Mouse (Mus musculus) erythroblast, adult 5-6 weeks (primary cell): ENCODE data around the gene Smarcc2. TPM values are rescaled to one million over a fixed set of nuclear protein-coding genes. Genes with fewer than 3 reads are reported as not detected.

ENCODE experiments used
- ATAC-seq: replicated peaks from 2 replicates; pipeline ENCODE4 v1.8.0; 2016; ENCODE audit warnings: moderate number of reproducible peaks, mild to moderate bottlenecking, moderate TSS enrichment, inconsistent platforms; ENCODE audit not compliant: poor library complexity, low FRiP score, severe bottlenecking
- total RNA-seq, 2 experiments: library from RNA; stranded (forward) in 1 of 2; stranded (reverse) in 1 of 2; fragments of 150-400 nt in 1 of 2; fragments of 200-764, 138-1000 nt in 1 of 2; gene quantifications; 2 replicates each; pipeline versions ENCODE4 v1.2.3 to v1.2.4; 2015 to 2017; ENCODE audit warnings: low replicate concordance in 2 of 2

The Smarcc2 gene
- total RNA-seq, 2 experiments from 2014 or later: 22.1 to 29.0 TPM

DNA sequence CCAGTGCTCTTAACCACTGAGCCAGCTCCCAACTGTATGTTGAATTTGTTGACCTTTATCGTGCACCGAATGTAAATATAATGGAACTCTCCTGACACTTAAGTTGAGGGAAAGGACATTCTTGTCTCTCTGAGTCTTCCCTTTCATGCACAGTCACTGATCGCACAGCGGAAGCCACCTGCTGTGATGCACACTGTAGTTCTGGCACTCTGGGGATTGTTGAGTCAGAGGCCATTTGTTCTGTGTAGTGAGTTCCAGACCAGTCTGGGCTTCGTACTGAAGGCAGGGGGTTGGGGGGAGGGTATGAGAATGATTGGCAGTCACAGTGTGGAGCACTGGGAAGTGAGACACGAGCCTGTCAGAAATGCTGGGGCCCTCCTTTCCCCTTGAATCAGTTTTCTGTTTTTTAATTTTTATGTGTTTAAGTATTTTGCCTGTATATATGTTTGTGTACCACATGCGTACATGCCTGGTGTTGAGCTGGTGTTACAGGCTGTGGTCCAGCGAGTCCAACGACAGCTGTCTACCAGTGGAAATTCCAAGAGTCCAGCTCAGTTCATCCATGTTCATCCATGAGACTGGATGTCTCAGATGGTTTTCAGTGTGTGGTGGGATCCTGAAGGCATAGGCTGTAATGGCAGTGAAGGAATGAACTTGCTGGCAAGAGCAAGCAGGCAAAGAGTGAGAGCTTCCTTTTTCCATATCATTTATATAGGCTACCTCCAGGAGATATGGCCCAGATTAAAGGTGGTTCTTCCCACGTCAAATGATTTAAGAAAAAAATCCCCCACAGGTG, 17.5 kb upstream of the Smarcc2 start:
- ATAC-seq: no peak

DNA sequence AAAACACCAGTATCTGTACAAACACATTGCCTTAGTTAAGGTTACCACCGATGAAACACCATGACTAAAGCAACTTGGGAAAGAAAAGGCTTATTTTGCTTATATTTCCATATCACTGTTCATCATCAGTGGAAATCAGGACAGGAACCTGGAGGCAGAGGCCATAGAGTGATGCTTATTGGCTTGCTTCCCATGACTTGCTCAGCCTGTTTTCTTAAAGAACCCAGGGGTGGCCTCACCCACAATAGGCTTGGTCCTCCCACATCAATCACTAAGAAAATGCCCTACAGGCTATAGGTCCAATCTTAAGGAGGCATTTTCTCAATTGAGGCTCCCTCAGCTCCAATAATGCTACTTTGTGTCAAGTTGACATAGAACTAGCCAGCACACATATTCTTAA, 16.3 kb upstream of the Smarcc2 start:
- ATAC-seq: no peak

DNA sequence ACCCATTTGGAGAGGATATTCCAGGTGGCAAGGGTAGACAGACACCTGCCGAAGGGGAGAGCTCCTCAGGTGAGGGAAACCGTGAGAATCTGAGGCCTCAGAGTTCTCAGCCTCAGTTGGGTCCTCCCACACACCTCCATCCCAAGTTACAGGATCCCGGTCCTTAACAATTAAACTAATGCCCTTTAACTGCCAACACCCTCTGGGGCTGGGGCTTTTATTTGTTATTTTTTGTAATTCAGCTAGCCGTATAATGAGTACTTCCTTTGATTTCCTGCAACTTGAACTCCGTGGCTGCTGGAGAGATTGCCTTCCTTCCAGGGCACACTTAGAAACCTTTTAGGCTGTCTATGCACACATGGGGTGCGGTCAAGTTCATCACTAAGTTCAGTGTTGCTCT, 14.7 kb upstream of the Smarcc2 start:
- ATAC-seq: no peak

DNA sequence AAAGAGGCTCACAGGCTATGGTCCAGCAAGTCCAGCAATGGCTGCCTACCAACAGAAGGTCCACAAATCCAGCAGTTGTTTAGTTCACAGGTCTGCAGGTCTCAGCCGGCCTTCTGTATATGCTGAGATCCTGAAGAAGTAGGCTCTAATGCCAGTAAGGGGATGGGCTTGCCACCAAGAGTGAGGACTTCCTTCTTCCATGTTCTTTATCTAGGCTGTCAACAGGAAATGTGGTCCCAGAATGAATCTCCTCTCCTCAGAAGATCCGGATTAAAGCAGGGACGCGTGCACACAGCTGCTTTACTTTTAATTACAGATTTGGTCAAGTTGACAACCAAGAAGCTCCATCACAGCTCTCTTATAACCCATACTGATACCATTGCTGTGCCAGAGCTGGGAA, 13.6 kb upstream of the Smarcc2 start:
- ATAC-seq: no peak

DNA sequence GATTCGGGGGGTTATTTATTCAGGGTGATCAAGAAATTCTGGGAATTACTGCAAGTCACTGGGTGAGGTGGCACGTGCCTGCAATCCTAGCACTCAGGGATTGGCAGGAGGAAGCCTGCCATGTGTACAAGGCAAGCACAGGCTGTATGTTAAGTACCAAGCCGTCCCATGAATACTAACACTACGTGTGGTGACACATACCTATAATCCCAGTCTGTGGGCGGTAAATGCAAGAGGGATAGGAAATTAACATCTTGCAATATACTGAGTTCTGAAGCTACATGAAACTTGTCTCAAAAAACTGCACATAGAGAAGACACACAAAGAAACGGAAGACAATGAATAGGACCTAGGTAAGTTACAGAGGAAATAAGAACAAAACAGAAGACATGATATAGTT, 8.0 kb upstream of the Smarcc2 start:
- ATAC-seq: no peak

DNA sequence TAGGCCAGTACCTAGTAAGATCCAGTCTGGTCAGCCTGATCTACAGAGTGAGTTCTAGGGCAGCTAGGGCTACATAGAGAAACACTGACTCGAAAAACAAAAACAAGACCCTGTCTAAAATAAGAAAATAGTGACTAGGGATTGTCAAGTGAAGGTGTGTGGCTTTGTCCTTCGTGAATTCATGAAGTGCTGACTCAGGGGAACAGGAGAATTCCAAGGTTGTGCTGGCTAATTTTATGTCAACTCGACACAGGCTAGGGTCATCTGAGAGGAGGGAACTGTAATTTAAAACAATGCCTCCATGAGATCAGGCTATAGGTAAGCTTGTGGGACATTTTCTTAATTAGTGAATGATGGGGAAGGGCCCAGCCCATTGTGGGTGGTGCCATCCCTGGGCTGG, 4.6 kb upstream of the Smarcc2 start:
- no peak for ATAC-seq

DNA sequence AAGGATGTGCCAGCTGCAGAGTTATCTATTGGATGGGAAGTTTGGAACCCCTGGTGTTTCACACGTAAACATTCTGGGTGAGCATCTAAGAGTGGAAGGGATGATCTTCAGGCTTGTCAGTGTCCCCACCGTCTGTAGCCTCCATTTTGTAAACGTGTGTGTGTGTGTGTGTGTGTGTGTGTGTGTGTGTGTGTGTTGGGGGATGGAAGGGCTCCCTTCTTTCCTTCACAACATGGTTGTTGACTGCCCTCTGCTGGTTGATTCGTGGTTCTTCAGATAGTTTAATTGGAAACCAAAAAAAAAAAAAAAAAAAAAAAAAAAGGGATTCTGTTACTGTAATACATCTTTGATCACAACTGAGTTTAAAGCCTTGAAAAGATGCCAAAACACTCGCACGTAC, 3.8 kb upstream of the Smarcc2 start:
- ATAC-seq: peak; percentile 37; the same call in 1 of the 2 replicates

DNA sequence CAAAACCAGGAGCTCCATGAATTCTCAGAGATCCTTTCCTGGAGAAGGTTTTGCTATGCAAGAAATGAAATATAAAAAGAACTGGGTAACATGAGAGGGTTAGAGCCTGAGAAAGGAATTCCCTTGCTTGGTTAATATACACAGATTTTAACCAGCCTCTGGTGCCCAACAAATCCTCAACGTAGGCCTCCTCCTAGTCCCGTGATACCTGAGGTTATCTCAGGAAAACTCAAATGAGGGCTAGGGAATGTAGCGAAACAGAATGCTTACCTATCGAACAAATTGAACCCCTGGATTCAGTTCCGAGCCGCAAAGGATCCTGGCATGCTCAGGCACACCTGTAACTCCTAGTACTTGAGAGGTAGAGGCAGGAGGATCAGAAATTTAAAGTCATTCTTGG, 1.4 kb upstream of the Smarcc2 start:
- no peak for ATAC-seq

DNA sequence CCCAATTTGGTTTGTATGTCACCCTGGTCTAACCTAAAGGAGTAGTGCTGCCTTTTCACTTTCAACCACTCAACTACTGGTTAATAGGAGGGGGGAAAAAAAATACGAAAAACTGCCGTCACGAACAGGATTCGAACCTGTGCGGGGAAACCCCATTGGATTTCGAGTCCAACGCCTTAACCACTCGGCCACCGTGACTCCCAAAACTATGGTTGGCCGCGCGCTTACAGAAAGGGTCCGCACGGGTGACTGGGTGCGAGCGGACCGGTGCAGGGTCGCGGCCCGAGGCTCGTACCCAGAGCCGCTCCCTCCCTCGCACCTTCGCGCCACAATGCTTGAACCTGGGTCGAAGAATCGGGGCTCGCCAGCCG, 715 bp upstream of the Smarcc2 start:
- peak; percentile 58 for ATAC-seq

DNA sequence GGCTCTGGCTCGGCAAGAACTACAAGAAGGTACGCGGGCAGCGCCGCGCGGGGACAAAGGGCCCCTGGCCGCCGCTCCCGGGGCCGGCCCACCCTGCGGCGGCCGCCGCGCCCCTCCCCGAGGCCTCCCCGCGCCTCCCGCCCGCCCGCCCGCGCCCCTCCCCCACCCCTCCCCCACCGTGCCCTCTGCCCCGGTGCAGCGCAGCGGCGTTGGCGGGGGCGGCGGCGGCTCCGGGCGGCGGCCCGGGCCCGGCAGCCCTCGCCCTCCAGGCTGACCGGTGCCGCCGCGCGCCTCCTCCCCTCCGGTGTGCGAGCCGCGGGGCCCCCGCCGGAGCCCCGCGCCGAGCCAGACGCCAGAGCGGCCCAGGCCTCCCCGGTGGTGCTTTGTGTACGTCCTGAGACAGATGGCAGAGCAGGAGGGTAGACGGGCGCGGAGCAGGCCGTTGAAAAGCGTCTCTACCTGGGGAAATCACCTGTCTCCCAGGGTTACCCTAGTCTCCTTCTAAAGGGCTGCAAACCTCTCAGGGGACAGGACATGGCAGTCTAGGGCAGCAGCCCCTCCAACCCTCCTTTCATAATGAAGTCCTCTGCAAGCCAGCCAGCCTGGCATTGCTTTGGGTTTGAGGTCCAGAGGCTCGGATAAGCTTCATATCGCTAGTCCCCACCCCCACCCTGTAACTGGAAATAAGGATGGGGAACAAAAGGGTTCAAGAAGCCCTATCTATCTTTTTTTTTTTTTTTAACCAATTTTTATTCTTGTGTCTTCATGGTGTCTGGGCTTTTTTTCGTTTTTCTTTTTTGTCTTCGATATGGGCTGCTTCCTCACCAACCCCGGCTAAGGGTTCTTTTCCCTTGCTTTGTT, 591 bp downstream of the Smarcc2 start:
- peak; percentile 18; the same call in 1 of the 2 replicates for ATAC-seq

DNA sequence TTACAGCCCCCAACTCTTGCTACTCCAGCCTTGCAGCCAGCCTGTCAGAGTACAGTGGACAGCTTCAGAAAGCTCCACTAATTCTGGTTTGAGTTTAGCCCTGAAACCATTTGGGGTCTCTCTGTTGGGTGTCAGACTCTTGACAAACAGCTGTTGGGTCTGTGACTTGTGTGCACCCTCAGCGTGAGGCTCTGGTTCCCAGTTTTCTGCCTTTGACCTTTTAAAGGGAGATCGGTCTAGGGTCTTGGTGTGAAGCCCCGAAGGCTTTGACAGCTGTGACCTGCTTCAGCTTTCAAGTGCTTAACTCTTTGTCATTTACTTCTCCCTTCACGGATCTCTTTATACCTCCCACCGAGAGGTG, 1.2 kb downstream of the Smarcc2 start:
- no peak for ATAC-seq

DNA sequence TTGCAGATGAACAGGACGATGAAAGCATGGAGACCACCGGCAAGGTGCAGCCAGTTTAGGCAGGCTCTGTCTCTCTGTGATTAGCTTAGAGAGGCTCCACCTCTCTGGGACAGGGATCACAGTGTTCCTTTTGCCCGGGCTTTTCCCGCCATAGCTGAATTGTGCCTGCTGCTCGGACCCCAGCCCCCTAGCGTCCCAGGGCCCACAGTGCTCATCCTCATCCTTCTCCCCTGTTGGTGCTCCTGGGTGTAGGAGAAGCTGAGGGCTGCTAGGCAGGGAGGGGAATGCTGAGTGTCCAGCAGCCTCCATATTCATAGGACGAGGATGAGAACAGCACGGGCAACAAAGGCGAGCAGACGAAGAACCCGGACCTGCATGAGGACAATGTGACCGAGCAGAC, 15.3 kb downstream of the Smarcc2 start:
- ATAC-seq: no peak

DNA sequence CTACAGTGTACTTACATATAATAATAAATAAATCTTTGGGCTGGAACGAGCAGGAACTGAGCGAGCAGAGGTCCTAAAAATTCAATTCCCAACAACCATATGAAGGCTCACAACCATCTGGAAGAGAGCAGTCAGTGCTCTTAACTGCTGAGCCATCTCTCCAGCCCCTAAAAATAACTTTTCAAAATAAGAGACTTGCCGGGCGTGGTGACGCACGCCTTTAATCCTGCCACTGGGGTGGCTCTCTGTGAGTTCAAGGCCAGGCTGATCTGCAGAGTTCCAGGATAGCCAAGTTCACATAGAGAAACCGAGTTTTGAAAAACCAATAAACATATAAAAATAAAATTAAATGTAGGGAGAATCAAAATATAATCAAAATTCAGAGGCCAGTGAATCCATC, 27.3 kb downstream of the Smarcc2 start:
- ATAC-seq: no peak

DNA sequence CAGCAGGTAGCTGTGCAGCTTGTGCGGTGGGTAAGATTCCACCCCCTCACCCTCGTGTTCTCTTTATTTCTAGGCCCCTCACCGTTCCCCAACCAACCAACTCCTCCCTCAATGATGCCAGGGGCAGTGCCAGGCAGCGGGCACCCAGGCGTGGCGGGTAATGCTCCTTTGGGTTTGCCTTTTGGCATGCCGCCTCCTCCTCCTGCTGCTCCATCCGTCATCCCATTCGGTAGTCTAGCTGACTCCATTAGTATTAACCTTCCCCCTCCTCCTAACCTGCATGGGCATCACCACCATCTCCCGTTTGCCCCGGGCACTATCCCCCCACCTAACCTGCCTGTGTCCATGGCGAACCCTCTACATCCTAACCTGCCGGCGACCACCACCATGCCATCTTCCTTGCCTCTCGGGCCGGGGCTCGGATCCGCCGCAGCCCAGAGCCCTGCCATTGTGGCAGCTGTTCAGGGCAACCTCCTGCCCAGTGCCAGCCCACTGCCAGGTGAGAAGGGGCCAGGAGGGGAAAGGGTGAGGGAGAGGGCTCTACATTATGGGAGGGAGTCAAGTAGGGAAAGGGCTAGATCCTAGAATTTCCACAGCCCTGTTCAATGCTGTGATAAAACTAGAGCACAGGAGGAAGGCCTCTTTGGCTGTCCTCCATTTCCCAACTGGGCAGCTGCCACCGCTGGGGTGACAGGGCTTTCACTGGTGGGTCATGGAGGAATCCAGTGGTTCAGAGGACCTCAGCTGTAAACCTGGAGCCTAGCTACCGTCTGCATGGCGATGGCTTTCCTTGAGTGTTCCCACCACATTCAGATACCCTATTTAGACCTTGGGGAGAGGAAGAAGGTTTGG, 29.0 kb downstream of the Smarcc2 start:
- no peak for ATAC-seq

DNA sequence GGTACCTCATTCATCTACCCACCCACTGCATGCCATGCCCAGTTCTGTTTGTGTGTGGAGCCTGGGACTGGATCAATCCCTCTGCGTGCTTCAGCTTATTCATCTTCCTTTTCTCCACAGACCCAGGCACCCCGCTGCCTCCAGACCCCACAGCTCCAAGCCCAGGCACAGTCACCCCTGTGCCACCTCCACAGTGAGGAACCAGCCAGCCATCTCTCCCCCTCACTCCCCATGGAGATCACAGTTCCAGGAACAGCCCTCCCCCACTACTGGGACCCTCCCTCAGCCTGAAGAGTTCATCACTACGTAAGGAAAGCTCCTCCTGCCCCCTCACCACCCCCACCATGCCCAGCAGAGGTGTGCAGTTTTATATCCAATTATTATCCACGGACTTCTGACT, 29.7 kb downstream of the Smarcc2 start:
- no peak for ATAC-seq

DNA sequence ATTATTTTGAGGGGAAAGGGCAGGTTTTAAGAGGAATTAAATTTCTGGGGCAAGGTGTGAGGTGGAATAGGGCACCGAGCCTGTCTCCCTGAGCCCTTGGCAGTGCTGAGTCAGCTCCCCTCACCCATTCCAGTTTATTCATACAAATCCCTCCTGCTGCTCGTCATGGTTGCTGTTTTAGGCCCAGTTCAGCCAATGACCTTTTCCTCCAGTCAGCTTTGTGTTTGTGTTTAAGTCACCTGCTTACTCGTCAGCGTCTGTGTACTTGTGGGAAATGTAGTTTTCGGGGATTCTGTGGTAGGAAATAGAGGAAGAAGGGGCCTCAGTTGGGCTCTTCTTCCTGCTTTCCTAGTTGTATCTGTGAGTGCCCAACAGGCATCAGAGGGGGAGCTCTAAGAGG, 30.3 kb downstream of the Smarcc2 start:
- ATAC-seq: no peak

DNA sequence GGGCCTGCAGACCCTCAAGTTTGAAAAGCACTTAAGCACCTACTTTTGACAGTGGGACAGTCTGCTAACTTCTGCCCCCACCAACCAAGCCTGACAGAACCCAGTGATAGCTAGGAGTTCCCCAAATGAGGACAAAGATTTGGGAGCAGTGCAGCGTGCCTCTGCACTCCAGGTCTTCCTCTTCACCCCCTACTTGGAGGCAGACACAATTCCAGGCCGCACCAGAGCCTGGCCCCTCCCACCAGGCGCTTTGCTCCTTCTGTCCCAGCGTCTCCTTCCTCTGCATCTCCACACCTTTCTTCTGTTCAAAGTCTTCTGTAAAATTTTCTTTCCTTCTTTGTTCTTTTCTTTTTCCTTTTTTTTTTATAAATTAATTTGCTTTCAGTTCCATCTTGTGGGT, 30.7 kb downstream of the Smarcc2 start:
- ATAC-seq: no peak

DNA sequence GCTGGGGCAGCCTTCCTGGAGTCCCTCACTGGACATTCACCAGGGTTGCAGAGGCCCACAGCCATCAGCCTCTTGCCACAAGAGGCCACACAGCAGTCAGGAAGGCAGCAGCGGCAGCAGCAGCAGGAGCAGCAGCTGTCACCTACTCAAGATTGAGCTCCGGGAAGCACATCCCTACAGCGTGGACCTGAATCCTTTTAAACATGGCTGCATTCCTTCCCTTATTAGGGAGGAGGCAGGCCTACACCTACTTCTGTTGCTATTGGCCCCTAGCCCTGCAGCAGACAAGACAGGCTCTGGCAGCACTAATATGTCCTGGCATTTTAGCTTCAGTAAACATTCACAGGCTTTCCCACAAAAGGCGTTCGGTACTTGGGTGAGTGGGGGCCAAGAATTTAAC, 31.2 kb downstream of the Smarcc2 start:
- ATAC-seq: no peak

DNA sequence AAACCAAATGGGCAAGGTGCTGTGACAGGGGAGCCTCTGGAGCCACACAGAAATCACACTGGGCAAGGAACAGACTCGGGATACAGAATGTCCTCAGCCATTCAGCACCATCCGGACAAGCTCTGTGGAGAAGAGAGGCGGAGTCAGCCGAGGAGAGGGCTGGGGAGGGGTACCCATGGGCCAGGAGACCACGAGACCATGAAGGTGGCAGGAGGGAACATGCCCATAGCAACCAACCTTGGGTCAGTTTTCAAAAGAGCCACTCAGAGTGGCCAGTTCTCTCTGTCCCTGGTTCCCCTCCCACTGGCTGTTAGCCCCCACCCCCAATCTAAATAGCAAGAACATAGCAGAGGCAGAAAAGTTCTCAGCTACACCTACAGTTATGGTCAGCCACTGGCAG, 31.9 kb downstream of the Smarcc2 start:
- ATAC-seq: no peak

DNA sequence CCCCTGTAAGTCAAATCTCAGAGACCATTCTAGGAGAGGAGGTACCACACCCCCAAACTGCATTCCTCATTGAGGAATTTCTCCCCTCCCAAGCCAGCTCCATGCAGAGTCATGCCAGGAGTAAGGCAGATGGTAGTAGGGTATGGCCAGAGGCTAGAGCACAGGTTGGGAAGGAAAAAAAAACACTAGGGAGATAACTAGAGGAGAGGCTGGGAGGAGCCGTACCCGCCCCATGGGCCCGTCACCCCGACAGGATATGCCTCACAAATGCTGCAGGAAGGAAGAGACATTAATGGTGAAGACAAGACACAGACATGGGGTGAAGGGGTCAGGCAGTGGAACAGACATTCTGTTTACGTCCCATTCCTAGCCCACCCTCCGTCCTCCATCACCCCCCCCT, 32.4 kb downstream of the Smarcc2 start:
- no peak for ATAC-seq
